Mouse (Mus musculus) urinary bladder, adult 18-20 months (tissue): ENCODE results near the gene Ube2s.
"Not testable (repeated sequence)": the region's sequence is repeated elsewhere in the genome, so short reads cannot be mapped to it uniquely, and the experiment has no call there.

Experiments used
- DNase-seq, 2 experiments: peaks; one replicate each; pipeline ENCODE4 v3.0.0; 2022; ENCODE audit warnings: low spot score in 2 of 2, mixed read lengths in 2 of 2

Ube2s gene

DNA sequence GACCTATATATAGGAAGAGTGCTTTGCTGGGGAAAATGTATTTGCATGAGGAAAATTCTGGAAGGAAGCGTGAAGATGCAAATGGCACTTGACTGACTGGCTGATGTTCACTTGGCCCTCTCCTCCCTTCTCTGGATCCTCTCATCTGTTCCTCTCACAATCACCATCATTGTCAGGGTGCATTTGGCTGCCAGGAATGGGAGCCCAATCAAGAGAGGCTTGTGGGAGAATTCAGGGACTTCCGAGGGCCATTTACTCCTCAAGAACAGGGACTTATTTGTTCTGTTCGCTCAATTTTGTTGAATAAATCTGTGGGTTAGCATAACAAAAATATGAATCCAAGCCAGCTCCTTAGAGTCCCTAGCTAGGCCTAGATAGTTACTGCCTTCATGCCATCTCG lies 9.3 kb upstream of the Ube2s start:
- DNase-seq = no peak

- DNase-seq = not testable (repeated sequence)
Measured at GRCm38 (mm10) chr7:4820925-4821324, 8.5 kb upstream of the Ube2s start.

DNA sequence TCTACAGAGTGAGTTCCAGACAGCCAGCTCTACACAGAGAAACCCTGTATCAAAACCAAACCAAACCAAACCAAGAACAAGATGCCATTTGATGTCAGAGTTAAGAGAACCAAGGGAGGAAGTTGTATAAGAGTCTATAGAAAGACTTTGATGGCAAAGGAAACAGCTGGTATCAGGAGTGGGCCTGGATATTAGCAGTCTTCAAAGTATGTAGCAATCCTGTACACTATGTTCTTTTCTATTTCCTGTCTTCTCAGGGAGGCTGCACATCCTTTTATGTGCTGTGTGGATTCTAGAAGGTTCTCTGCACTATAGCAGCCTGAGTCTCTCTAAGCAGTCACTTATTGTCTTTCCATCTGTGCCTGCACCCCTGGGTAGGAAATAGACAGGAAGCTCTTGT lies 4.2 kb upstream of the Ube2s start:
- DNase-seq = no peak

DNA sequence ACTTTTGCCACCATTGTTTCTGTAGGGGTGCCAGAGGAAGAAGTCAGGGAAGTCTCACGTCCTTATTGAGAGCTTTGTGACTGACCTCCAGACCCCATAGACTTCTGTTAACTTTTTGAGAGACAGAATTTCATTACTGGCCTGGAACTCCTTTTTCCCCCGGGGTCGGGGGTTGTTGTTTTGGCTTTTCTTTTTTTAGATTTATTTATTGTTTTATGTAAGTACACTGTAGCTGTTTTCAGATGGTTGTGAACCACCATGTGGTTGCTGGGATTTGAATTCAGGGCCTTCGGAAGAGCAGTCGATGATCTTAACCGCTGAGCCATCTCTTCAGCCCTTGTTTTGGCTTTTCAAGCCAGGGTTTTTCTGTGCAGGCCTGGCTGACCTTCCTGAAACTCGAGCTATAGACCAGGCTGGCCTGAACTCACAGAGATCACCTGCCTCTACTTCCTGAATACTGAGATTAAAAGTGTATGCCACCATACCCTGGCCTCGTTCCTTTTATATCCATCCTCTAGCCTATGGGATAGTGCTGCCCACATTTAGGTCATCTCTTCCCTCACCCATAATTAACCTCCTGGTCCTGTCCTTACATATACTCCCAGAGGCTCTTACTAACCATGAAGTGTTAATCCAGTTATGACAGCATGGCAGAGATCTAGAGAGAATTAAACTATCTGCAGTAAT lies 858 bp upstream of the Ube2s start:
- no peak for DNase-seq

DNA sequence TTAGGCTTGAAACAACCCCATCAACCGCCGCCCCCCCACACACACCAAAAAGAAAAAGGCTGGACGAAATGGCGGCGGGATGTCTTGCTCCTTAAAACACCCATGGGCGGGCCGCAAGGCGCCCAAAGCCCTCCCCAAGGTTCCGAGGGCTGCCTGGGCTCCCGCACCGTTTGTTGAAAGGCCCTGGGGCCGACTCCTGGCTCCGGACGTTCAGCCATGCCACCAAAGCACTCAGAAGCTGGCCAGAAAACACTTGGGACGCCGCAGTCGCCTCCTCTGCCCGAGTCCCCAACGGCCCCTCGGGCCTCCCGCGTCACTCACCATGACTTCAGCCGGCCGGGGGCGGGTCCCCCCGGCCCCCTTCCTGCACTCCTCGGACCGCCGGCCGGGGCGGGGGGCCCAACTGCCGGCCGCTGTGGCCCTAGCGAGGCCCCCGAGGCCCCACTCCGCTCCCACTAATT lies 518 bp downstream of the Ube2s start:
- DNase-seq = peak; percentile 31 to 57

- DNase-seq = not testable (repeated sequence)
Measured at GRCm38 (mm10) chr7:4811131-4811530, 1.3 kb downstream of the Ube2s start.

GRCm38 (mm10) chr7:4806716-4807115 lies 5.7 kb downstream of the Ube2s start:
- DNase-seq = no peak

DNA sequence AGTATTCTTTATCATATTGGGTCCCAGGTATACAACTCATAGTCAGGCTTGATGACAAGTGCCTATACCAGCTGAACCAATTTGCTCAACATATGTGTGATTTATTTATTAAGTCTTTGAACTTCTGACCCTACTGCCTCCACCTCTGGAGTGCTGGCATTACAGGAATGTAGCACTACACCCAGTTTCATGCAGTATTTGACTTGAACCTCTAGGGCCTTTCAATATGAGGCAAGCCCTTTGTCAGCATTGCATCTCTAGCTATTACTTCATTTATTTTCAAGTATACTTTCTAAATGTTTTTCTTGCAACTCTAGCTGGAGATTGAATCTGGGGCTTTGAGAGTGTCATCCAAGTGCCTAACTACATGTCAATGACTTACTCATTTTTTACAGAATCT lies 10.1 kb downstream of the Ube2s start:
- DNase-seq = no peak

DNA sequence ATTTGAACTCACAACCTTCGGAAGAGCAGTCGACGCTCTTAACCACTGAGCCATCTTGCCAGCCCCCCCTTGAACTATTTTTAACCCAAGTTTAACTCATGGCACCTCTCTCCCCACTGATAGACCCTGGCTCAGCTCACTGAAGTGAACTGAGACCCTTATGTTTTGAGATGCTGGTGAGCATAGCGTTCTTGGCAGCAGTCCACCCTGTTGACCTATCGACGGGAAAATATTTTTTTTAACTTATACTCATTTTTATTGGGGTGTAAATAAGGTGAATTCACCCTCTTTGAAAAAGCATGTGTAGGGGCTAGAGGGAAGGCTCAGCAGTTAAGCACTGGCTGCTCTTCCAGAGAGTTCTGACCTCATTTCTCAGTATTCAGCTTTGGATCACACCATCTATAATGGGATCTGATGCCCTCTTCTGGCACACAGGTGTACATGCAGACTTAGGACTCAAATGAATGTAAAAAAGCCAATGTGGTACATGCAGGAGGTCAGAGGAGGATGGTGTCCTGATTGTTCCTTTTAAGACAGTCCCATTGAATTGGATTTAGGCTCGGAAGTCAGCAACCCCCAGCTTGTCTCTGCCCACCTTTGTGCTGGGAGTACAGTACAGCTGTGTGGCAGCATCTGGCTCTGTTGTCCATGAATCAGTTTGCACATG lies 16.5 kb downstream of the Ube2s start:
- no peak for DNase-seq

- no peak for DNase-seq
Measured at GRCm38 (mm10) chr7:4794631-4795168, 17.7 kb downstream of the Ube2s start.

GRCm38 (mm10) chr7:4793674-4794073 lies 18.7 kb downstream of the Ube2s start:
- DNase-seq = no peak

DNA sequence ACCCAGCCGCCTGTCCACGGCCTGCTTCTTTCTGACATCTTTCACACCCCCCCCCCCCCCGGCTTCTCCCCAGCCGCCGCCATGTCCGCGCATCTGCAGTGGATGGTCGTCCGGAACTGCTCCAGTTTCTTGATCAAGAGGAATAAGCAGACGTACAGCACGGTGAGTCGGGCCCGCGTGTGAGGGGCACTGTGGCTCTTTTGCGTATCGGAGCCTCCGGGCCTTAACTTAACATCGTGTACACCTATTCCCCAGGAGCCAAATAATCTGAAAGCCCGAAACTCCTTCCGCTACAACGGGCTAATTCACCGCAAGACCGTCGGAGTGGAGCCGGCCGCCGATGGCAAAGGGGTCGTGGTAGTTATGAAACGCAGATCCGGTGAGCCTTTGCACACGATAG lies 19.1 kb downstream of the Ube2s start:
- DNase-seq = not testable (repeated sequence)

DNA sequence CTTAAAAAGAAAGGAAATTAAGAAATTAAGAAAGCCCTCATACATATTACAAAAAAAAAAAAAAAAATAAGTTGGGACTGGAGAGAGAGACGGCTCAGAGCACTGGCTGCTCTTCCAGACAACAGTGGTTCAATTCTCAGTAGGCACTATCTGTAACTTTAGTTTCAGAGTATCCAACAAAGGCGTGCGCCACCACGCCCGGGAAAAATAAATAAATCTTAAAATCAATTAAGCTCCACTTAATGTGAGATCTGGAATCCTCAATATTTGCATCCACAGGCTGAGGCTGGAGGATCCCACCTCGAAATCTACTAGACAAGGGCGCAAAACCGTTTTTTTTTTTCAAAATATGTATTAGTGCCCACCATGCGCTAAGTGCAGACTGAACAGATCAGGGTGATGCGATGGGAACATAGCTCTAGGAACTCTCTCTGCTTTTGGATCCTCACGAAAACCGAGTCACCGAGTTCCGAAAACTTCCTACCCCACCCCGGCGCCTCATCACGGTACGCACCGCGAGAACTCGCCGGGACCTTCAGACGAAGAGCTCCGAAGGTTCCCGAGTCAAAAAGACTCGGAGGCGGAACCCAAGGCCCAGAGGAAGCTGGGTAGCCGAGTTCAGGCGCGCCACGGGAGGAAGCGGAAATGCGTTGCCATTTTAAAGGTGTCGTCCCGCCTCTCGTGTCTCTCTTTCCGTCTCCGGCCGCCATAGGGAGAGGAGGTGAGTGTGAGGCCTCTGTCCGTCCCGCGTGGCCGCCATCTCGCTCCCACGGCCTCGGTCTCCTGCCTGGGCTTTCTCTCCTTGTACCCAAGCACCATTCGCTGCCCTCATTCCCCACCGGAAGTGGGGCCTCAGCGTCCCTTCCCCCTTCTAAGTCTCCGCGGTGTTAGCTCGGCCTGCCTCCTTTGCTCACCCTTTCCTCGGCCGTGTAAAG lies 19.8 kb downstream of the Ube2s start, which contains the start of gene Rpl28:
Rpl28 (plus strand) TSS at position 597 of the 935 bp plus-strand sequence.
- peak; percentile 84 to 94 for DNase-seq

DNA sequence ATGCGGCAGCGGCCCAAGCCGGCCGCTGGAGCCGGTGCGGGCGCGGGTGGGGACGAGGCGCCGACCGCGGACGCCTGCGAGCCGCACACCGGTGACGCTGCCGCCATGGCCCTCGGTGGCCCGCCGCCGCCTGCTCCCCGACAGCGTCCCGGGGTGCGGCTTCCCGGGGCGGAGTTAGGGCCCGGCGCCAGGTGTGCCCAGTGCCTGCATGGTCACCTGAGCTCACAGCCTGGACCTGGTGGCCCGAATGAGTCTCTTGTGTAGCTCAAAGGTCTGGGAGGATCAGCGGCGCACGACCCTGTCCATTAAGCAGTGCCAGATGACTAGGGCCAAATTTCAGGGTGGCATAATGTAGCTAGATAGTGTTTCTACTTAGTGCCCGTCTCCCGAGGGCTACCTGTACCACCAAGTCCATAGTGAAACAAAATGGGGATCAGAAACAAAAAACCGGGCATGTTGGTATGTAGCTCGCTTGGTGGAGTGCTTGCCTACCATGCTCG lies 22.9 kb downstream of the Ube2s start, which contains the start of gene Tmem238:
Tmem238 (minus strand) TSS at position 221 of the 500 bp plus-strand sequence.
- peak in 1 of 2 experiments; percentile 76 for DNase-seq

- DNase-seq = peak; percentile 29 to 82
Measured at GRCm38 (mm10) chr7:4788499-4789435, 23.6 kb downstream of the Ube2s start.

- DNase-seq = no peak
Measured at GRCm38 (mm10) chr7:4783667-4784268, 28.6 kb downstream of the Ube2s start.

- DNase-seq = no peak
Measured at GRCm38 (mm10) chr7:4782759-4783158, 29.6 kb downstream of the Ube2s start, which contains the start of the genes Il11 and Tmem190. TSS of gene Il11 (minus strand) at chr7:4782859. TSS of gene Tmem190 (plus strand) at chr7:4782937.

DNA sequence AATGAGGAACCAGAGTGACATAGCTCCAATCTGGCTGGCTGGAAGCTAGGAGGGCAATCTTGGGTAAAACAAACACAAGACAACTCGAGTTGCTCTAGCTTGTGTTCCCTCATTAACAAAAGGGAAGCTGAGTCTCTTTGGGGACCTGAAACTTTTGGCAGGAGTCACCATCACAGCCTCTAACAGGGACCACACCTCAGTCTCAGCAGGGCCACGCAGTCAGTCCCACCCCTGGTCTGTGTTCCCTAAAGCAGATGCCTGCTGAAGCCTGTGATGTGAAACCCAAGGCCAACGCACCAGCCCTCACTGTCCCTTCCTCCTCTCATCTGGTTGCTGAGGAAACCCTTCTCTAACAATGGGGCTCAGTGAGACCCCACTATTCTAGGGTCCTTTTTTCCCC lies 30.3 kb downstream of the Ube2s start:
- DNase-seq = no peak

DNA sequence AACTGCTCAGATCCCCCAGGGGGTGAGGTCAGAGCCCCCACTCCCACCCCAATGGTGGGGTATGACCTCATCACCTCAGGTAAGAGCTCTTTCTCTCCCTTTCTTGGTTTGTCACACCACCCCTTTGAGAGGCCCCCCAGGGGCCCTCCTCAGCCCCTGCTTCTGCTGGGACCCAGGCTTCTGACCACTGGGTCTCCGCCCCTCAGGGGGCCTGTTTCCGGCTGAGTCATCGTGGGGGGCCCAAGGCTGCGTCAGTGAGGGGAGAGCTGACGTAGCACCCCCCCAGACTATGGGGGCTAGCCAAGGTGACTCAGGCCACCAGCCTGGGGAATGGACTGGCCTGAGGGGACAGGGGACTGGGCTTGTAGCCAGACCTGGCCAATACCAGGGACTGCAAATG lies 32.5 kb downstream of the Ube2s start:
- DNase-seq = no peak
